Mouse (Mus musculus) ES-E14 (cell line): ENCODE measurements around the gene Lrrc8d.

Experiments
- CHD2 ChIP-seq: IDR thresholded peaks from 2 replicates; pipeline ENCODE4 v1.6.1; 2014; ENCODE audit warnings: mild to moderate bottlenecking, low read depth, low read length, inconsistent platforms
- HCFC1 ChIP-seq: IDR thresholded peaks from 2 replicates; pipeline ENCODE4 v1.6.1; 2012; ENCODE audit warnings: low read length, inconsistent platforms, borderline replicate concordance; ENCODE audit not compliant: insufficient read depth
- MAFK ChIP-seq: IDR thresholded peaks from 2 replicates; pipeline ENCODE4 v1.6.1; 2014; ENCODE audit warnings: mild to moderate bottlenecking, low read depth, low read length, inconsistent platforms; ENCODE audit not compliant: insufficient read depth
- ZC3H11A ChIP-seq: IDR thresholded peaks from 2 replicates; pipeline ENCODE4 v1.6.1; 2012; ENCODE audit warnings: low read depth, mild to moderate bottlenecking, inconsistent platforms, low read length, borderline replicate concordance
- ZNF384 ChIP-seq: IDR thresholded peaks from 2 replicates; pipeline ENCODE4 v1.6.1; 2012; ENCODE audit warnings: low read depth, low read length, inconsistent platforms

GRCm38 (mm10) chr5:105706635-105707034 lies 6.9 kb downstream of the Lrrc8d start:
- TF ChIP-seq ZNF384 = no peak
- TF ChIP-seq HCFC1 = no peak
- TF ChIP-seq ZC3H11A = no peak
- TF ChIP-seq MAFK = no peak
- TF ChIP-seq CHD2 = no peak
